Mouse (Mus musculus) forebrain, postnatal 0 days (tissue): ENCODE measurements at regions not wholly inside any gene's neighbourhood (a gene's known extent, or its start where the extent isn't known, plus 50 kb on each side); places are given as distances from the start of the nearest gene placed in this dataset.

ENCODE experiments used
- ATAC-seq: fragments of 200-750 bp; cut with Nextera tagmentation; 2 replicates; pipeline ENCODE4 v1.8.0; 2017; ENCODE audit warnings: mild to moderate bottlenecking, moderate library complexity
- DNase-seq: peaks from one replicate; pipeline ENCODE4 v3.0.0-alpha.2; 2015
- H3K27ac ChIP-seq: fragments of 300-500 bp; sonication (generic); 2 replicates; pipeline ENCODE4 v1.5.1; 2014; ENCODE audit warnings: low read depth, mild to moderate bottlenecking, antibody characterized with exemption, low read length, moderate library complexity, mixed read lengths
- H3K27me3 ChIP-seq: fragments of 300-500 bp; sonication (generic); 2 replicates; pipeline ENCODE4 v1.6.1; 2014; ENCODE audit warnings: mild to moderate bottlenecking, low read length, mixed read lengths; ENCODE audit not compliant: insufficient read depth
- H3K36me3 ChIP-seq: fragments of 300-500 bp; sonication (generic); 2 replicates; pipeline ENCODE4 v1.6.1; 2014; ENCODE audit warnings: mild to moderate bottlenecking, moderate library complexity; ENCODE audit not compliant: insufficient read depth
- H3K4me1 ChIP-seq: fragments of 300-500 bp; sonication (generic); 2 replicates; pipeline ENCODE4 v1.6.1; 2014; ENCODE audit warnings: antibody characterized with exemption; ENCODE audit not compliant: insufficient read depth
- H3K4me2 ChIP-seq: fragments of 300-500 bp; sonication (generic); 2 replicates; pipeline ENCODE4 v1.6.1; 2014; ENCODE audit warnings: low read depth, mild to moderate bottlenecking, moderate library complexity
- H3K4me3 ChIP-seq: fragments of 300-500 bp; sonication (generic); 2 replicates; pipeline ENCODE4 v1.5.1; 2014; ENCODE audit warnings: low read depth, low read length, mixed read lengths
- H3K9ac ChIP-seq: fragments of 300-500 bp; sonication (generic); 2 replicates; pipeline ENCODE4 v1.6.1; 2014; ENCODE audit warnings: mild to moderate bottlenecking
- H3K9me3 ChIP-seq: fragments of 300-500 bp; sonication (generic); 2 replicates; pipeline ENCODE4 v1.6.1; 2016; ENCODE audit warnings: low read length
- CTCF ChIP-seq: sonication (generic); IDR thresholded peaks from 2 replicates; pipeline ENCODE4 v1.5.1; 2016; ENCODE audit warnings: antibody characterized with exemption, control low read depth, low read depth
- WGBS: fragments of 180-500 bp; shearing (Covaris S2); extraction: QIAGEN DNeasy Blood & Tissue Kit; methylation state at CpG from one replicate; pipeline ENCODE4 v1.1.7; 2014; 5-methylcytosine and 5-hydroxymethylcytosine counted together

DNA sequence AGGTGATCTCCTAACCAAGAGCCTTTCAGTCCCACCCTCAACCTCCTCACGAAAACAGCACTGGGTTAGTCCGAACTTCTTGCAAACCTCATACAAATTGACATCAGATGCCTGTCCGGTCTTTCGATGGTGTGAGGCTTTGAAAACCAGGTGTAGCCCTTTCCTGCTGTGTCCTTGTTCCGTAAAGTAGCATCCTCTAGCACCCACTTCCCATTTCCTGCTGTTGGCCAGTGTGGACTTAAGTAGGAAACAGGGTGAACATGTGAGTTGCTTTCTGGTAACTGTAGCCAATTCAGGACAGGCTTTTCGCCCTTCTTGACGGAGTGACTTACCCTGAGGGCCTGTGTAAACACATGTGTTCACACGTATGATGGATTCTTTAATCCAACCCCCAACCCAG lies 232.9 kb downstream of the Ets1 start:
- Histone ChIP-seq H3K9ac (no peak overlapping the region), H3K36me3 (no peaks in the 10 kb centered on the region), H3K4me1 (no peaks in the 10 kb centered on the region), H3K4me2 (no peak overlapping the region), H3K9me3 (no peaks in the 10 kb centered on the region), H3K4me3 (no peak overlapping the region), H3K27me3 (no peaks in the 10 kb centered on the region), H3K27ac (no peak overlapping the region)
- TF ChIP-seq CTCF = no peak
- 88% methylated on average over 8 of the region's 8 CpGs for WGBS
- no peak for DNase-seq
- no peak for ATAC-seq

DNA sequence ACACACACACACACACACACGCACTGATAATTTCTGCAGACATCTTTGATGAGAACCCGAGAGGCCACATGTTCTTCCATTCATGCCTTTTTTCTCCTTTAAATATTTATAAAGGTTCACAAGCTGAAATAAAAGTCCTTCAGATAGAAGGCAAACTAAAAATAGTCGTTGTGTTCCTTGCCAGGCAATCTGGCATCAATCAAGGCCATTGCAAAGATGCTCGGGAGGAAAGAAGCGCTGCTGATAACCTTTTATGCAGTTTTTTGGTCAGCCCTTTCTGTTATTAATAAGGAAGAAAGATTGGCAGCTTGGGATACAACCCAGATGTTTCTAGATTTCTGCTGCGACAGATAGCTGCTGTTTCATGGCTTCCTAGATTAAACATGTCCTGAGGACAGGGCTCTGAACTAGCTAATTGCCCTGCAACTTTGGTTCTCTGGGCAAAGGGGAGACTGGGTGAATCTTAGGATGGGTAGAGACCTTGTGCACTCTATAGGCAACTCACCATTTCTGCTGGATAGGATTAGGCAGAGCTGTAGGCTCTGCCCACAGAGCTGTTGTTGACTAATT lies 238.4 kb downstream of the Ets1 start:
- Histone ChIP-seq H3K9me3 (no peaks in the 10 kb centered on the region), H3K4me1 (no peaks in the 10 kb centered on the region), H3K4me3 (no peak overlapping the region), H3K36me3 (no peaks in the 10 kb centered on the region), H3K4me2 (no peak overlapping the region), H3K27ac (no peak overlapping the region), H3K9ac (no peak overlapping the region), H3K27me3 (no peaks in the 10 kb centered on the region)
- peak; percentile 29 for DNase-seq
- WGBS = 60% methylated on average over 6 of the region's 6 CpGs
- ATAC-seq = no peak
- no peak for TF ChIP-seq CTCF

DNA sequence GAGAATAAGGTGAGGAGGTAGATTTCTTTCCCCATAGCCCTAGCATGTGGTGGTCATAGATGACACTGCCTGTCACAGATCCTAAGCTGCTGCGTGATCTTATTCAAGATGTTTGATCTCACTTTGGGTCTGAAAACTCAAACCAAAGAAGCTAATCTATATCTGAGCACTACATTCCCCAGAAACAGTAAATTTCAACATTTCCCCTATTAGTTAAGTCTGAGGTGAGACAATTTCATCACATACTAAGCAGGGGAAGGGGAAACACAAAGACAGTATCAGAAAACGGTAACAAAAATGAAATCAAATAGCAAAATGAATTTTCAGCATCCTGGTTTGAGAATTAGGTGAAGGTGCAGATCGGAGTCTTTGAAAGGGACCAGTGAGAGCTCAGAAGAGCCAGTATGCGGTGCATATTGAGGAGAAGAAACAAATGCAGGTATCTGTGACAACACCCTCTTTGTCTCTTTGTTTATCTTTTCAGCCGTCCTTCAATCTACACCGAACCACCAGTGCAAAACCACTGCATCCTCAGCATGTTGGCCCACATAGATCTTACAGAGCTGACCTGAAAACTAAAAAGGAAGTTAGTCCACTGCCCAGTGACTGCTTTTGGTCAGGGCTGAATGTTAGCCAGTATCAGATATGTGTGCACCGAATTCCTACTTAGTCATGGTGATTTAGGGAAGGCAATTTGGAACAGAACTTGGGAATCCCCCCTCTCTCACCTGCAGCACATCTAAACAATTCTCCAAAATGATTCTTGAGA lies 247.0 kb downstream of the Ets1 start:
- no peak overlapping the region for H3K9ac ChIP-seq
- H3K4me2 ChIP-seq = no peak overlapping the region
- no peaks in the 10 kb centered on the region for H3K27me3 ChIP-seq
- ATAC-seq (no peak), DNase-seq (no peak)
- no peaks in the 10 kb centered on the region for H3K9me3 ChIP-seq
- no peak overlapping the region for H3K4me3 ChIP-seq
- no peak overlapping the region for H3K27ac ChIP-seq
- no peak for TF ChIP-seq CTCF
- H3K36me3 ChIP-seq = no peaks in the 10 kb centered on the region
- WGBS = 87% methylated on average over 7 of the region's 7 CpGs
- H3K4me1 ChIP-seq = no peaks in the 10 kb centered on the region

DNA sequence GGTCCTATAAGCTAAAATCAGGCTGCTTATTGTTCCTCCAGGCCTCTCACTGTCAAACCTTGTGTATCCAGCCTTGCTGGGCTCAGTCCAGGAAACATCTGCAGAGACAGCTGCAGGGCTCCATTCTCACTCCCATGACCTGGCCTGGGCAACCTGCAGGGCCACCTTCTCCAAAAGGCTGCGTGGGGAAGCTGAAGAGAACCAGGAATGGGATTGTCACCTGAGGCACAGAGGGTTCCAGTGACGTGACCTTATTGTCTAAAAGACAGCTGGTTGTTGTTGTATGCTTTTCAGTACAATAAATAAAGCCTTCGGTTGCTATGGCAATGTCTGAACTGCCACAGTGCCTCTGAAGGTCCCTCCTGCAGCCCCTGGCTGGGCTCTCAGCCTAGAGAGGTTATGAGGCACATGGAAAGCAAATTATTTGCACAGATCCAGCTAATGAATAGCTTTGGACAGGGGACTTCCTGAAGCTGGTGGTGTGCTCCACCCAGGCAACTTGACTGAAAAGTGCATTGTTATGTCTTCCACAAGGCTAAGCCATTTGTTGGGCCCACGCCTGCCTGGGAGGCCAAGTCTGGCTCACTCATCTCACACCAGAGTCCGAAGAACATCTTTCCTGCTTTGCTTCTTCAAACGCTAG lies 250.1 kb downstream of the Ets1 start:
- H3K9ac ChIP-seq = no peak overlapping the region
- ATAC-seq (peak; percentile 47), DNase-seq (peak; percentile 12)
- no peaks in the 10 kb centered on the region for H3K4me1 ChIP-seq
- no peaks in the 10 kb centered on the region for H3K27me3 ChIP-seq
- 58% methylated on average over 6 of the region's 6 CpGs for WGBS
- H3K9me3 ChIP-seq = no peaks in the 10 kb centered on the region
- H3K4me2 ChIP-seq = no peak overlapping the region
- no peak overlapping the region for H3K27ac ChIP-seq
- TF ChIP-seq CTCF = no peak
- no peak overlapping the region for H3K4me3 ChIP-seq
- H3K36me3 ChIP-seq = no peaks in the 10 kb centered on the region

DNA sequence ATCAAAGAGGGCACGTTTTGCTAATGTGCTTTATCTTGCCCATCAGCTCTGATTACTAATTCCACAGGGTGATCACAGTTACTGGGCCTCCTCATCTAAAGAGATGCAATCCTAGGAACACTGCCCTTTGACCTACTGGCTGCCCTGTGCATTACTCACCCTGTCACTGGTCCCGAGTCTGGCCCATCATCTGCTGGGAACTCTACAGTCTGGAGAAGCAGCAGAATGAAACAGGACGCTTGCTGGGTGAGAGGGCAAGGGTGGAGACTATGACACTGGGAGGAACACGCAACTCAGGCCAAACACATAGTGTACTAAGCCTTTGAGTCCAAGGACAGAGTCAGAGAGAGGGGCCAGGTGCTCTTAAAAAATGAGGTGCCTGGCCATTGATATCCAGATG lies 263.8 kb downstream of the Ets1 start:
- DNase-seq (no peak), ATAC-seq (no peak)
- no peaks in the 10 kb centered on the region for H3K27me3 ChIP-seq
- H3K36me3 ChIP-seq = no peaks in the 10 kb centered on the region
- no peaks in the 10 kb centered on the region for H3K4me1 ChIP-seq
- H3K9me3 ChIP-seq = no peaks in the 10 kb centered on the region
- WGBS = 75% methylated on average over 4 of the region's 4 CpGs
- no peak overlapping the region for H3K9ac ChIP-seq
- no peak for TF ChIP-seq CTCF
- no peak overlapping the region for H3K27ac ChIP-seq
- H3K4me2 ChIP-seq = no peak overlapping the region
- no peak overlapping the region for H3K4me3 ChIP-seq

DNA sequence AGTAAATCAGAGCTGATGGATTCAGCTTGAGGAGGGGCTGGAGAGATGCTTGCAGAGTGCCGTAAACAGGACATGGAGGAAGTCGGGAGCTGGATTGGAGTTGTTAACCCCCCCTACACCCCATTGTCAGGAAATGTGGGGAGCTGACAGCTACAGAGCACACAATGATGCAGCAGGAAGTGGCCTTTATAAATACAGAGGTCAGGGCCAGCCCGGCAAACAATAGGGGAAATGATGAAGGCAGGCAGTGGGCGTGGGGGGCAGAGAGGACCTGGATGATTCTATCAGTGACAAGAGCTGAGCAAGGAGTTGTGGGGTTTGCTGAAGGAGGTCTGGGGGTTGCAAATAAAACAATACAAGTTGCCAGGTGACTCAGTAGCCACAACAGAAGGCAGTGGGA lies 265.3 kb downstream of the Ets1 start:
- no peak for TF ChIP-seq CTCF
- Histone ChIP-seq H3K36me3 (no peaks in the 10 kb centered on the region), H3K27ac (no peak overlapping the region), H3K4me2 (no peak overlapping the region), H3K9ac (no peak overlapping the region), H3K9me3 (no peaks in the 10 kb centered on the region), H3K4me3 (no peak overlapping the region), H3K4me1 (no peaks in the 10 kb centered on the region), H3K27me3 (no peaks in the 10 kb centered on the region)
- DNase-seq (no peak), ATAC-seq (no peak)
- WGBS = 62% methylated on average over 4 of the region's 4 CpGs

DNA sequence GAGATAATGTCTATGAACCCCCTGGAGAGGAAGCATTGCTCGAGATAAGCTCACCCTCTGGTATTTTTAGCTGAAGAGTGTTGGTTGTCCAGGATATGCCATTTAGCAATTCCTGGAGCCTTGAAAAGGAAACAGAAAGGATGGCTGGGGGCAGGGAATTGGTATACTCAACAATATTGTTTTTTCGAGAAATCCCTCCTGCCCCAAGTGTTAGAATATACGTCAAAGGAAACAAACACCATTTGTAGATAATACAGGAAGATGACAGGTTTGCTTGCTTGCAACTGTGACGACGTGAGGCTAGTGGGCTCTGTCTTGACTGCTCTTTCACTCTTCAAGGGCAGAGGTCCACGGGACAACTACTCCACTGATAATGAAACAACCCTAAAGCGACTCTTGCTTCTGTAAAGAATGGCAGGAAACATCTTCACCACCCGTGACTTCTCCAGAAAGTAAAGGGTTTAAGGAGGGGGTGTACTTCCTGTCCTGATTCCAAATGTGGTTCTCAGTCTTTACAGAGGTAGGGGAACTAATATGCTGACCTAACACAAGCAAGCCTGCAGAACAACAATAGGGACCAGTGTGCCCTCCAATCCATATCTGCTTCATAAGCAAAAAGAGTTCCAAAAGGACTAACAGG lies 270.3 kb downstream of the Ets1 start:
- no peak for TF ChIP-seq CTCF
- H3K4me3 ChIP-seq = no peak overlapping the region
- no peaks in the 10 kb centered on the region for H3K27me3 ChIP-seq
- H3K4me1 ChIP-seq = no peaks in the 10 kb centered on the region
- ATAC-seq (no peak), DNase-seq (no peak)
- 83% methylated on average over 8 of the region's 8 CpGs for WGBS
- no peaks in the 10 kb centered on the region for H3K36me3 ChIP-seq
- no peak overlapping the region for H3K27ac ChIP-seq
- no peaks in the 10 kb centered on the region for H3K9me3 ChIP-seq
- no peak overlapping the region for H3K4me2 ChIP-seq
- no peak overlapping the region for H3K9ac ChIP-seq
